Comparison of ENCODE assay signal across 10 mouse cellular contexts in the genomic region with DNA sequence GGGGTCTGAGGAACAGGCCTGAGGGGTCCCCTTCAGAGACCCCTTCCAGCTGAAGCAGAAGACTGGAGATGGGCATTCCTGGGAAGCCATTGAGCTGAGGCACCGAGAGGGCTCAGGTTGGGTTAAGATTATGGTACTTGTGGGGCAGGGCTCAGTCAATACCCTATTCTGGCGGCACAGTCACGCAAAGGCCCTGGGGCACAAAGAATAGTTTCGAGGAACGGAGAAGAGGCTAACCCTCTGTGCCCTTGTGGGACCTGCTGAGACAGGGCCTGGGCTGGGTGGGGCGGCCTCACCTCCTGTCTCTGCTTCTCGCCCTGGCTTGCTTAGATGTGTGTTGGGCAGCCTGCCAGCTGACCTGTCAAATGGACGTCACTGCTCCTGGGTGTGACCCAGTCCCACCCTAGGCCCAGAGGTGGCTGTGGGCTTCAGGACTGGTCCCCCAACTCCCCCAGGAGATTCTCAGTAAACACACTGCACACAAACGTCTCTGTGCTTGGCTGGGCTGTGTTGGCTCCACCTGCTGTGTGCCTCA. TPM values are rescaled to one million over a fixed set of nuclear protein-coding genes. Genes with fewer than 3 reads are reported as not detected.
DNase-seq lines count a peak whose midpoint lies in the region; ATAC-seq lines count a peak whose summit lies in the region.
"Had no signal": no experiment of that assay in that cellular context is flagged by ENCODE, and none has a peak within 500 bp of the region (broad histone marks: within the 10 kb centered on the region; RNA-seq: fewer than 3 reads in every experiment).

No protein-coding gene starts in this region.

- 0 out of 2 replicates have a peak overlapping the region, but pooled peaks have one; percentile 5 for H3K4me2 ChIP-seq in neural tube, embryonic 15.5 days

- peaks cover 77% of the 10 kb centered on the region for H3K4me1 ChIP-seq in neural tube, embryonic 15.5 days

- H3K9me3 ChIP-seq in neural tube, embryonic 15.5 days (replicated peaks) = no peaks in the 10 kb centered on the region

- peak overlapping the region; percentile 63; the same call in 1 of the 2 replicates for H3K27ac ChIP-seq in neural tube, embryonic 15.5 days (replicated peaks)

- H3K9ac ChIP-seq in neural tube, embryonic 15.5 days (replicated peaks) = no peak overlapping the region

- no peak for ATAC-seq in neural tube, embryonic 15.5 days (ENCODE audit: low FRiP score)

- WGBS in neural tube, embryonic 15.5 days = 71% methylated on average over 9 of the region's 9 CpGs

- DNase-seq in cerebellum, adult 9-10 months = peak; percentile 52
- DNase-seq in cerebellum, adult 11 months = no peak
- peak; percentile 53 to 64 for DNase-seq in lung, postnatal 4 days
- DNase-seq in lung, postnatal 25 days (ENCODE audit: low spot score) = no peak
- DNase-seq in kidney, postnatal 4 days = peak; percentile 44 to 60
- DNase-seq in layer of hippocampus, adult 11-12 months (ENCODE audit: low spot score) = no peak
- no peak for DNase-seq in urinary bladder, adult 2 months (ENCODE audit: low spot score)

- no peaks in the 10 kb centered on the region for H3K27me3 ChIP-seq in neural tube, embryonic 15.5 days (replicated peaks)

- H3K36me3 ChIP-seq in neural tube, embryonic 15.5 days = peaks cover 9% of the 10 kb centered on the region

- H3K4me3 ChIP-seq in neural tube, embryonic 15.5 days (replicated peaks) = no peak overlapping the region

RNA-seq across cellular contexts. Expression of a gene that starts 6.4 kb away (rescaled TPM):
- 2.4 and 5.1 TPM in 2 replicates for polyA plus RNA-seq in neural tube, embryonic 15.5 days (2015; fragmentation: Nextera tagmentation; extraction: Ambion mirVana)
- 3.8 and 4.1 TPM in 2 replicates for polyA plus RNA-seq in urinary bladder, adult 2 months (2012; rRNA removed)

RNA-seq across cellular contexts. Expression of a gene that starts 12.2 kb away (rescaled TPM):
- 264 and 288 TPM in 2 replicates for polyA plus RNA-seq in neural tube, embryonic 15.5 days (2015; fragmentation: Nextera tagmentation; extraction: Ambion mirVana)
- polyA plus RNA-seq in urinary bladder, adult 2 months (2012; rRNA removed) = 140 and 147 TPM in 2 replicates

RNA-seq across cellular contexts. Expression of a gene that starts 16.4 kb away (rescaled TPM):
- 1.8 and 2.8 TPM in 2 replicates for polyA plus RNA-seq in neural tube, embryonic 15.5 days (2015; fragmentation: Nextera tagmentation; extraction: Ambion mirVana)
- 5.5 and 5.7 TPM in 2 replicates for polyA plus RNA-seq in urinary bladder, adult 2 months (2012; rRNA removed)

RNA-seq across cellular contexts. Expression of a gene that starts 22.6 kb away (rescaled TPM):
- polyA plus RNA-seq in neural tube, embryonic 15.5 days (2015; fragmentation: Nextera tagmentation; extraction: Ambion mirVana) = 22.7 and 23.6 TPM in 2 replicates
- not detected in 2 replicates for polyA plus RNA-seq in urinary bladder, adult 2 months (2012; rRNA removed)
- polyA plus RNA-seq: C2C12; gonadal fat pad, adult 2 months had no signal

RNA-seq across cellular contexts. Expression of a gene that starts 24.5 kb away (rescaled TPM):
- 44.9 and 46.7 TPM in 2 replicates for polyA plus RNA-seq in neural tube, embryonic 15.5 days (2015; fragmentation: Nextera tagmentation; extraction: Ambion mirVana)
- 31.7 and 40.9 TPM in 2 replicates for polyA plus RNA-seq in urinary bladder, adult 2 months (2012; rRNA removed)

Comparison
In these comparisons a context has a peak if more than half of its experiments do, and no peak if none do; other contexts are left out.
1. DNase-seq: peak in cerebellum, adult 9-10 months (single experiment), lung, postnatal 4 days (2 of 2) and kidney, postnatal 4 days (2 of 2); none in cerebellum, adult 11 months (single experiment), lung, postnatal 25 days (single experiment), layer of hippocampus, adult 11-12 months (single experiment) and urinary bladder, adult 2 months (single experiment).